Mouse (Mus musculus) bone marrow, adult 2 months (tissue): Measurements from ENCODE around the gene Gsk3a. TPM values are rescaled to one million over a fixed set of nuclear protein-coding genes. Genes with fewer than 3 reads are reported as not detected.

Experiments used
- H3K27ac ChIP-seq: fragments of 200-500 bp; 2 replicates; pipeline ENCODE4 v1.5.1; 2012; ENCODE audit warnings: low read depth, mild to moderate bottlenecking, control low read depth, inconsistent platforms, low read length; ENCODE audit not compliant: control insufficient read depth, poor library complexity, insufficient read depth
- H3K4me1 ChIP-seq: fragments of 200-500 bp; 2 replicates; pipeline ENCODE4 v1.6.1; 2011; ENCODE audit warnings: low read length; ENCODE audit not compliant: control insufficient read depth, insufficient read depth
- H3K4me3 ChIP-seq: fragments of 200-500 bp; replicated peaks from 2 replicates; pipeline ENCODE3; 2011; ENCODE audit warnings: mild to moderate bottlenecking, low read depth, low read length, control low read depth; ENCODE audit not compliant: control insufficient read depth
- CTCF ChIP-seq: fragments of 200-500 bp; IDR thresholded peaks from 2 replicates; pipeline ENCODE4 v1.5.1; 2011; ENCODE audit warnings: low read length, control low read depth; ENCODE audit not compliant: control insufficient read depth, insufficient read depth
- POLR2A ChIP-seq: fragments of 200-500 bp; IDR thresholded peaks from 2 replicates; pipeline ENCODE4 v1.6.1; 2011; ENCODE audit warnings: low read depth, mild to moderate bottlenecking, control low read depth, low read length, borderline replicate concordance; ENCODE audit not compliant: control insufficient read depth
- WGBS: fragments of 180-500 bp; shearing (Covaris S2); methylation state at CpG from one replicate; pipeline ENCODE4 v1.1.7; 2018; 5-methylcytosine and 5-hydroxymethylcytosine counted together
- polyA plus RNA-seq: library from polyadenylated mRNA; stranded (reverse); fragments of >200 nt; gene quantifications from 2 replicates; pipeline ENCODE4 v1.2.4, GENCODE M21; 2011; ENCODE audit warnings: low replicate concordance; ENCODE audit not compliant: missing spikeins, insufficient read depth, insufficient read length

Gsk3a gene
- polyA plus RNA-seq, 1 experiment, result 56.8 TPM

- WGBS, result 7% methylated on average over 6 of the region's 6 CpGs
- Histone ChIP-seq H3K4me3 (no peak overlapping the region), H3K27ac (no peak overlapping the region), H3K4me1 (no peaks in the 10 kb centered on the region; the same call in 1 of the 2 replicates)
- TF ChIP-seq POLR2A (no peak), CTCF (no peak)
Observed at GRCm38 (mm10) chr7:25180512-25180911, 57.1 kb downstream of the Gsk3a start.

GRCm38 (mm10) chr7:25179606-25180161 lies 58.0 kb downstream of the Gsk3a start, which contains the start of gene Pou2f2:
TSS of gene Pou2f2 (minus strand) at chr7:25179726.
- TF ChIP-seq POLR2A (no peak), CTCF (peak; percentile 18; the same call in 1 of the 2 replicates)
- Histone ChIP-seq H3K4me1 (no peaks in the 10 kb centered on the region; the same call in 1 of the 2 replicates), H3K27ac (no peak within 1 kb of the TSS; the same call in 1 of the 2 replicates), H3K4me3 (no peak within 1 kb of the TSS)
- 1% methylated on average over 50 of the region's 56 CpGs for WGBS

GRCm38 (mm10) chr7:25178787-25179605 lies 58.7 kb downstream of the Gsk3a start:
- no peak overlapping the region for H3K4me3 ChIP-seq
- 3% methylated on average over 56 of the region's 56 CpGs for WGBS
- no peaks in the 10 kb centered on the region; the same call in 1 of the 2 replicates for H3K4me1 ChIP-seq
- TF ChIP-seq CTCF, result no peak
- TF ChIP-seq POLR2A, result no peak
- H3K27ac ChIP-seq, result no peak overlapping the region

DNA sequence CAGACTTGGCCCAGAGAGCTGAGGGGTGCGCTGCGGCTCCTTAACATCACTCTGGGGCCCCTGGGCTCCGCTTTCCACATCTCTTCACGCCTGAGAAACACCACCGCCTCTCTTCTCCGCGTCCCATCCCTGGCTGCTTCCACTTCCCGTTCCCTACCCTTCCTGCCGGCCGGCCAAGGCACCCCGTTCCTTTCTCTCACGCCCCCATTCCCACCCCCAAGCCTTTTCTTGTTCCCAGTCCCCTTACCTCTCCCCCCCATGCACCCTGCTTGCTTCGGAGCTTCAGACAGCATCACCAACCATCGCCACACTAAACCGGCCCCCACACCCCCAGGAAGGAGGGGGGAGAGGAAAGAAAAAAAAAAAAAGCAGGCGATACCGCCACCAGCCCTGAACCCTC lies 59.3 kb downstream of the Gsk3a start:
- H3K27ac ChIP-seq, result no peak overlapping the region
- WGBS, result 3% methylated on average over 17 of the region's 17 CpGs
- TF ChIP-seq CTCF (no peak), POLR2A (no peak)
- H3K4me3 ChIP-seq, result no peak overlapping the region
- no peaks in the 10 kb centered on the region; the same call in 1 of the 2 replicates for H3K4me1 ChIP-seq

Other genes with a start within 250 kb of the Gsk3a start
- gene Atp1a3, start 231.9 kb downstream of the Gsk3a start, polyA plus RNA-seq, result 6.1 and 13.9 TPM in 2 replicates
- 7.3 and 9.7 TPM in 2 replicates for gene Grik5, start 165.5 kb downstream of the Gsk3a start, polyA plus RNA-seq
- 8.1 and 11.3 TPM in 2 replicates for gene Zfp574, start 165.3 kb downstream of the Gsk3a start, polyA plus RNA-seq
- gene Pou2f2, start 58.1 kb downstream of the Gsk3a start, polyA plus RNA-seq, result 7.8 and 16.8 TPM in 2 replicates
- 66.5 and 109 TPM in 2 replicates for gene Dedd2, start 17.2 kb downstream of the Gsk3a start, polyA plus RNA-seq
- 7.2 and 13.9 TPM in 2 replicates for gene Zfp526, start 16.4 kb downstream of the Gsk3a start, polyA plus RNA-seq
- 6.8 and 14.6 TPM in 2 replicates for gene Erf, start 12.9 kb upstream of the Gsk3a start, polyA plus RNA-seq
- gene Cic, start 29.9 kb upstream of the Gsk3a start, polyA plus RNA-seq, result 174 and 292 TPM in 2 replicates
- 31.5 and 46.4 TPM in 2 replicates for gene Pafah1b3, start 60.1 kb upstream of the Gsk3a start, polyA plus RNA-seq
- not detected in 2 replicates for gene Prr19, start 63.6 kb upstream of the Gsk3a start, polyA plus RNA-seq
- gene Tmem145, start 68.3 kb upstream of the Gsk3a start, polyA plus RNA-seq, result not detected in 2 replicates
- 3.0 and 5.7 TPM in 2 replicates for gene Megf8, start 79.3 kb upstream of the Gsk3a start, polyA plus RNA-seq
- not detected in 2 replicates for gene Cnfn, start 131.9 kb upstream of the Gsk3a start, polyA plus RNA-seq
- 195 and 311 TPM in 2 replicates for gene Lipe, start 160.9 kb upstream of the Gsk3a start, polyA plus RNA-seq
- gene Cxcl17, start 175.0 kb upstream of the Gsk3a start, polyA plus RNA-seq, result not detected in 2 replicates
- gene Ceacam1, start 239.8 kb upstream of the Gsk3a start, polyA plus RNA-seq, result 11.7 and 31.5 TPM in 2 replicates